Mouse (Mus musculus): ENCODE measurements around the gene Nck2. TPM values are rescaled to one million over a fixed set of nuclear protein-coding genes. Genes with fewer than 3 reads are reported as not detected.
"Not testable (repeated sequence)": the region's sequence is repeated elsewhere in the genome, so short reads cannot be mapped to it uniquely, and the experiment has no call there.

The Nck2 gene
- polyA plus RNA-seq, 1 experiment: 39.1 TPM

- no peak for DNase-seq
- Histone ChIP-seq H3K4me3 (replicated peaks; ENCODE audit: extremely low read depth, low read depth, low read length) (no peak overlapping the region), H3K4me1 (ENCODE audit: control insufficient read depth, insufficient read depth, low read length) (no peaks in the 10 kb centered on the region; the same call in 1 of the 2 replicates)
- WGBS: 85% methylated on average over 3 of the region's 3 CpGs
- TF ChIP-seq CTCF (IDR thresholded peaks at IDR 0.05; ENCODE audit: insufficient read depth, low read length) (no peak), POLR2A (IDR thresholded peaks at IDR 0.05; ENCODE audit: borderline replicate concordance, extremely low read depth, low read depth, low read length) (no peak)
Measured at GRCm38 (mm10) chr1:43550525-43550924, 106.1 kb downstream of the Nck2 start.

- H3K4me1 ChIP-seq (ENCODE audit: control insufficient read depth, insufficient read depth, low read length); DNase-seq; H3K4me3 ChIP-seq (replicated peaks; ENCODE audit: extremely low read depth, low read depth, low read length): not testable (repeated sequence)
- 84% methylated on average over 37 of the region's 37 CpGs for WGBS
Measured at GRCm38 (mm10) chr1:43553989-43554679, 109.8 kb downstream of the Nck2 start.

- 73% methylated on average over 12 of the region's 12 CpGs for WGBS
- Histone ChIP-seq H3K4me3 (replicated peaks; ENCODE audit: extremely low read depth, low read depth, low read length) (no peak overlapping the region), H3K4me1 (ENCODE audit: control insufficient read depth, insufficient read depth, low read length) (no peaks in the 10 kb centered on the region)
- no peak for DNase-seq
- no peak for TF ChIP-seq POLR2A (IDR thresholded peaks at IDR 0.05; ENCODE audit: borderline replicate concordance, extremely low read depth, low read depth, low read length)
- no peak for TF ChIP-seq CTCF (IDR thresholded peaks at IDR 0.05; ENCODE audit: insufficient read depth, low read length)
Measured at GRCm38 (mm10) chr1:43555222-43555974, 111.0 kb downstream of the Nck2 start.

GRCm38 (mm10) chr1:43558329-43558728 lies 114.0 kb downstream of the Nck2 start:
- WGBS: 74% methylated on average over 3 of the region's 3 CpGs
- no peak for DNase-seq
- Histone ChIP-seq H3K4me3 (replicated peaks; ENCODE audit: extremely low read depth, low read depth, low read length) (no peak overlapping the region), H3K4me1 (ENCODE audit: control insufficient read depth, insufficient read depth, low read length) (peaks cover 6% of the 10 kb centered on the region; the same call in 1 of the 2 replicates)
- TF ChIP-seq CTCF (IDR thresholded peaks at IDR 0.05; ENCODE audit: insufficient read depth, low read length): no peak
- no peak for TF ChIP-seq POLR2A (IDR thresholded peaks at IDR 0.05; ENCODE audit: borderline replicate concordance, extremely low read depth, low read depth, low read length)

- Histone ChIP-seq H3K4me1 (ENCODE audit: control insufficient read depth, insufficient read depth, low read length) (peaks cover 6% of the 10 kb centered on the region; the same call in 1 of the 2 replicates), H3K4me3 (replicated peaks; ENCODE audit: extremely low read depth, low read depth, low read length) (no peak overlapping the region)
- 97% methylated on average over 5 of the region's 5 CpGs for WGBS
- DNase-seq: no peak
- no peak for TF ChIP-seq CTCF (IDR thresholded peaks at IDR 0.05; ENCODE audit: insufficient read depth, low read length)
- TF ChIP-seq POLR2A (IDR thresholded peaks at IDR 0.05; ENCODE audit: borderline replicate concordance, extremely low read depth, low read depth, low read length): no peak
Measured at GRCm38 (mm10) chr1:43559043-43559692, 114.8 kb downstream of the Nck2 start.

- no peak for TF ChIP-seq CTCF (IDR thresholded peaks at IDR 0.05; ENCODE audit: insufficient read depth, low read length)
- TF ChIP-seq POLR2A (IDR thresholded peaks at IDR 0.05; ENCODE audit: borderline replicate concordance, extremely low read depth, low read depth, low read length): no peak
- no peak for DNase-seq
- WGBS: 77% methylated on average over 3 of the region's 3 CpGs
- Histone ChIP-seq H3K4me1 (ENCODE audit: control insufficient read depth, insufficient read depth, low read length) (peaks cover 6% of the 10 kb centered on the region; the same call in 1 of the 2 replicates), H3K4me3 (replicated peaks; ENCODE audit: extremely low read depth, low read depth, low read length) (no peak overlapping the region)
Measured at GRCm38 (mm10) chr1:43561085-43561484, 116.7 kb downstream of the Nck2 start.

GRCm38 (mm10) chr1:43562002-43562666 lies 117.8 kb downstream of the Nck2 start:
- no peak for DNase-seq
- H3K4me1 ChIP-seq (ENCODE audit: control insufficient read depth, insufficient read depth, low read length): peaks cover 6% of the 10 kb centered on the region; the same call in 1 of the 2 replicates
- no peak overlapping the region for H3K4me3 ChIP-seq (replicated peaks; ENCODE audit: extremely low read depth, low read depth, low read length)
- 50% methylated on average over 13 of the region's 13 CpGs for WGBS
- TF ChIP-seq POLR2A (IDR thresholded peaks at IDR 0.05; ENCODE audit: borderline replicate concordance, extremely low read depth, low read depth, low read length) (no peak), CTCF (IDR thresholded peaks at IDR 0.05; ENCODE audit: insufficient read depth, low read length) (no peak)

GRCm38 (mm10) chr1:43565260-43565659 lies 120.9 kb downstream of the Nck2 start:
- 96% methylated on average over 4 of the region's 4 CpGs for WGBS
- DNase-seq: no peak
- TF ChIP-seq CTCF (IDR thresholded peaks at IDR 0.05; ENCODE audit: insufficient read depth, low read length) (no peak), POLR2A (IDR thresholded peaks at IDR 0.05; ENCODE audit: borderline replicate concordance, extremely low read depth, low read depth, low read length) (no peak)
- H3K4me1 ChIP-seq (ENCODE audit: control insufficient read depth, insufficient read depth, low read length): peaks cover 6% of the 10 kb centered on the region; the same call in 1 of the 2 replicates
- no peak overlapping the region for H3K4me3 ChIP-seq (replicated peaks; ENCODE audit: extremely low read depth, low read depth, low read length)

Measured in lung, adult 2 months (tissue).